Mouse (Mus musculus) limb, embryonic 15.5 days (tissue): ENCODE data around the gene Selenom. TPM values are rescaled to one million over a fixed set of nuclear protein-coding genes. Genes with fewer than 3 reads are reported as not detected.

Experiments
- ATAC-seq: fragments of 200-750 bp; cut with Nextera tagmentation; 2 replicates; pipeline ENCODE4 v1.8.0; 2017; ENCODE audit warnings: low read depth, moderate TSS enrichment; ENCODE audit not compliant: insufficient number of reproducible peaks, low FRiP score, low TSS enrichment
- H3K27ac ChIP-seq: fragments of 300-500 bp; sonication (generic); 2 replicates; pipeline ENCODE4 v1.5.1; 2015; ENCODE audit warnings: moderate library complexity, mild to moderate bottlenecking, inconsistent platforms
- H3K27me3 ChIP-seq: fragments of 300-500 bp; sonication (generic); 2 replicates; pipeline ENCODE4 v1.6.1; 2015; ENCODE audit warnings: inconsistent platforms
- H3K36me3 ChIP-seq: fragments of 300-500 bp; sonication (generic); 2 replicates; pipeline ENCODE4 v1.6.1; 2015; ENCODE audit warnings: inconsistent platforms
- H3K4me1 ChIP-seq: fragments of 300-500 bp; sonication (generic); 2 replicates; pipeline ENCODE4 v1.6.1; 2015; ENCODE audit warnings: inconsistent platforms
- H3K4me2 ChIP-seq: fragments of 300-500 bp; sonication (generic); 2 replicates; pipeline ENCODE4 v1.6.1; 2015; ENCODE audit warnings: mild to moderate bottlenecking, inconsistent platforms
- H3K4me3 ChIP-seq: fragments of 300-500 bp; sonication (generic); 2 replicates; pipeline ENCODE4 v1.5.1; 2015; ENCODE audit warnings: mild to moderate bottlenecking, inconsistent platforms
- H3K9ac ChIP-seq: fragments of 300-500 bp; sonication (generic); 2 replicates; pipeline ENCODE4 v1.6.1; 2015; ENCODE audit warnings: inconsistent platforms
- H3K9me3 ChIP-seq: fragments of 300-500 bp; sonication (generic); 2 replicates; pipeline ENCODE4 v1.6.1; 2016; ENCODE audit warnings: inconsistent platforms
- WGBS: fragments of 180-500 bp; shearing (Covaris S2); methylation state at CpG from one replicate; pipeline ENCODE4 v1.1.7; 2015; 5-methylcytosine and 5-hydroxymethylcytosine counted together
- polyA plus RNA-seq: library from polyadenylated mRNA; unstranded; fragments of >200 nt; fragmentation: Nextera tagmentation; extraction: Ambion mirVana; gene quantifications from 2 replicates; pipeline ENCODE4 v1.2.1, GENCODE M21; 2015

Gene Selenom
- polyA plus RNA-seq, 1 experiment from 2014 or later: 215 TPM

- no peaks in the 10 kb centered on the region for H3K27me3 ChIP-seq
- peak overlapping the region; percentile 89 for H3K27ac ChIP-seq
- ATAC-seq: no peak
- H3K4me1 ChIP-seq: peaks cover 41% of the 10 kb centered on the region
- WGBS: 23% methylated on average over 8 of the region's 8 CpGs
- H3K4me3 ChIP-seq: peak overlapping the region; percentile 44
- peaks cover 50% of the 10 kb centered on the region for H3K36me3 ChIP-seq
- no peaks in the 10 kb centered on the region for H3K9me3 ChIP-seq
- 0 out of 2 replicates have a peak overlapping the region, but pooled peaks have one; percentile 26 for H3K9ac ChIP-seq
- H3K4me2 ChIP-seq: peak overlapping the region; percentile 77
These were observed 20.5 kb downstream of the Selenom start for GRCm38 (mm10) chr11:3534956-3535355.

GRCm38 (mm10) chr11:3535406-3535986 is 21.0 kb downstream of the Selenom start:
- peaks cover 41% of the 10 kb centered on the region for H3K4me1 ChIP-seq
- H3K9me3 ChIP-seq: no peaks in the 10 kb centered on the region
- H3K4me3 ChIP-seq: peak overlapping the region; percentile 44
- peak overlapping the region; percentile 77 for H3K4me2 ChIP-seq
- peak; percentile 86 for ATAC-seq
- WGBS: under 1% methylated on average over 36 of the region's 36 CpGs
- peaks cover 44% of the 10 kb centered on the region for H3K36me3 ChIP-seq
- peak overlapping the region; percentile 89 for H3K27ac ChIP-seq
- H3K9ac ChIP-seq: peak overlapping the region; percentile 46
- H3K27me3 ChIP-seq: no peaks in the 10 kb centered on the region

- no peak for ATAC-seq
- Histone ChIP-seq H3K4me2 (peak overlapping the region; percentile 77), H3K36me3 (peaks cover 39% of the 10 kb centered on the region), H3K9me3 (no peaks in the 10 kb centered on the region), H3K27ac (peak overlapping the region; percentile 89), H3K4me3 (peak overlapping the region; percentile 44), H3K27me3 (no peaks in the 10 kb centered on the region), H3K4me1 (peaks cover 41% of the 10 kb centered on the region), H3K9ac (peak overlapping the region; percentile 46)
- WGBS: 38% methylated on average over 5 of the region's 5 CpGs
These were observed 21.6 kb downstream of the Selenom start for GRCm38 (mm10) chr11:3536082-3536481.

- Histone ChIP-seq H3K4me1 (peaks cover 48% of the 10 kb centered on the region), H3K4me3 (peak overlapping the region; percentile 65; the same call in 1 of the 2 replicates), H3K9me3 (no peaks in the 10 kb centered on the region), H3K27ac (peak overlapping the region; percentile 89), H3K4me2 (peak overlapping the region; percentile 77), H3K9ac (no peak overlapping the region), H3K36me3 (peaks cover 31% of the 10 kb centered on the region), H3K27me3 (no peaks in the 10 kb centered on the region)
- 85% methylated on average over 5 of the region's 5 CpGs for WGBS
- no peak for ATAC-seq
These were observed 22.4 kb downstream of the Selenom start for GRCm38 (mm10) chr11:3536745-3537333.

GRCm38 (mm10) chr11:3537711-3538110 is 23.2 kb downstream of the Selenom start:
- 84% methylated on average over 3 of the region's 3 CpGs for WGBS
- no peak for ATAC-seq
- Histone ChIP-seq H3K4me1 (peaks cover 57% of the 10 kb centered on the region), H3K4me3 (peak overlapping the region; percentile 65), H3K4me2 (peak overlapping the region; percentile 77), H3K27me3 (no peaks in the 10 kb centered on the region), H3K9ac (no peak overlapping the region), H3K9me3 (no peaks in the 10 kb centered on the region), H3K27ac (no peak overlapping the region), H3K36me3 (peaks cover 22% of the 10 kb centered on the region)

GRCm38 (mm10) chr11:3538341-3538740 is 23.9 kb downstream of the Selenom start:
- Histone ChIP-seq H3K27ac (peak overlapping the region; percentile 47; the same call in 1 of the 2 replicates), H3K4me1 (peaks cover 62% of the 10 kb centered on the region), H3K4me2 (peak overlapping the region; percentile 77), H3K4me3 (peak overlapping the region; percentile 65), H3K27me3 (no peaks in the 10 kb centered on the region), H3K9me3 (no peaks in the 10 kb centered on the region), H3K36me3 (peaks cover 16% of the 10 kb centered on the region), H3K9ac (peak overlapping the region; percentile 59)
- ATAC-seq: no peak
- WGBS: 56% methylated on average over 4 of the region's 4 CpGs

GRCm38 (mm10) chr11:3539111-3539825 is 24.8 kb downstream of the Selenom start:
- H3K4me1 ChIP-seq: peaks cover 66% of the 10 kb centered on the region
- no peaks in the 10 kb centered on the region for H3K27me3 ChIP-seq
- ATAC-seq: peak; percentile 87

GRCm38 (mm10) chr11:3539826-3540196 is 25.3 kb downstream of the Selenom start:
- H3K27me3 ChIP-seq: no peaks in the 10 kb centered on the region
- H3K9me3 ChIP-seq: no peaks in the 10 kb centered on the region
- H3K27ac ChIP-seq: peak overlapping the region; percentile 67; the same call in 1 of the 2 replicates
- no peak for ATAC-seq
- peaks cover 63% of the 10 kb centered on the region for H3K4me1 ChIP-seq
- H3K4me2 ChIP-seq: peak overlapping the region; percentile 77
- H3K36me3 ChIP-seq: 0 out of 2 replicates have a peak, but pooled peaks cover 3% of the 10 kb centered on the region
- H3K9ac ChIP-seq: no peak overlapping the region
- 82% methylated on average over 4 of the region's 4 CpGs for WGBS
- peak overlapping the region; percentile 65 for H3K4me3 ChIP-seq

More at GRCm38 (mm10) chr11:3539111-3539825, 24.8 kb downstream of the Selenom start:
- Histone ChIP-seq H3K4me3 (peak overlapping the region; percentile 65), H3K27ac (peak overlapping the region; percentile 67), H3K9me3 (no peaks in the 10 kb centered on the region), H3K36me3 (0 out of 2 replicates have a peak, but pooled peaks cover 7% of the 10 kb centered on the region), H3K9ac (peak overlapping the region; percentile 59), H3K4me2 (peak overlapping the region; percentile 77)
- WGBS: 5% methylated on average over 33 of the region's 33 CpGs

GRCm38 (mm10) chr11:3540451-3541085 is 26.1 kb downstream of the Selenom start, which contains the start of gene Smtn:
Gene Smtn (minus strand): TSS chr11:3540612.
- Histone ChIP-seq H3K36me3 (no peaks in the 10 kb centered on the region), H3K4me2 (peak within 1 kb of the TSS; percentile 77), H3K9me3 (no peaks in the 10 kb centered on the region), H3K9ac (peak within 1 kb of the TSS; percentile 26; the same call in 1 of the 2 replicates), H3K4me3 (peak within 1 kb of the TSS; percentile 65), H3K27ac (peak within 1 kb of the TSS; percentile 87), H3K4me1 (peaks cover 59% of the 10 kb centered on the region), H3K27me3 (no peaks in the 10 kb centered on the region)
- WGBS: 95% methylated on average over 23 of the region's 23 CpGs
- no peak for ATAC-seq

- WGBS: 64% methylated on average over 3 of the region's 3 CpGs
- Histone ChIP-seq H3K27ac (peak overlapping the region; percentile 87), H3K9ac (no peak overlapping the region), H3K9me3 (no peaks in the 10 kb centered on the region), H3K27me3 (no peaks in the 10 kb centered on the region), H3K4me2 (no peak overlapping the region), H3K4me1 (peaks cover 59% of the 10 kb centered on the region), H3K4me3 (no peak overlapping the region), H3K36me3 (no peaks in the 10 kb centered on the region)
- no peak for ATAC-seq
These were observed 27.4 kb downstream of the Selenom start for GRCm38 (mm10) chr11:3541932-3542331.

GRCm38 (mm10) chr11:3543001-3543400 is 28.5 kb downstream of the Selenom start:
- Histone ChIP-seq H3K27ac (peak overlapping the region; percentile 87), H3K4me3 (no peak overlapping the region), H3K4me2 (no peak overlapping the region), H3K9ac (no peak overlapping the region), H3K27me3 (no peaks in the 10 kb centered on the region), H3K36me3 (no peaks in the 10 kb centered on the region), H3K9me3 (no peaks in the 10 kb centered on the region), H3K4me1 (peaks cover 48% of the 10 kb centered on the region)
- peak; percentile 79 for ATAC-seq
- 9% methylated on average over 5 of the region's 5 CpGs for WGBS
